Mouse (Mus musculus): ENCODE measurements around the gene Pnmal1. TPM values are rescaled to one million over a fixed set of nuclear protein-coding genes. Genes with fewer than 3 reads are reported as not detected.
"Not testable (repeated sequence)": the region's sequence is repeated elsewhere in the genome, so short reads cannot be mapped to it uniquely, and the experiment has no call there.

Gene Pnmal1
- total RNA-seq, 2 experiments from 2014 or later: not detected

- DNase-seq: peak; percentile 82 to 89
Observed at GRCm38 (mm10) chr7:16950861-16951635, 8.4 kb upstream of the Pnmal1 start.

GRCm38 (mm10) chr7:16953776-16954175 is 5.7 kb upstream of the Pnmal1 start:
- not testable (repeated sequence) for DNase-seq

- no peak for DNase-seq
Observed at GRCm38 (mm10) chr7:16955712-16956111, 3.8 kb upstream of the Pnmal1 start.

- DNase-seq: no peak
Observed at GRCm38 (mm10) chr7:16956410-16957265, 2.8 kb upstream of the Pnmal1 start.

- no peak for DNase-seq
Observed at GRCm38 (mm10) chr7:16961678-16962077, 2.2 kb downstream of the Pnmal1 start.

- no peak for DNase-seq
Observed at GRCm38 (mm10) chr7:16968414-16968813, 8.9 kb downstream of the Pnmal1 start.

GRCm38 (mm10) chr7:16971160-16971559 is 11.7 kb downstream of the Pnmal1 start:
- DNase-seq: no peak

GRCm38 (mm10) chr7:16974018-16974417 is 14.5 kb downstream of the Pnmal1 start:
- peak; percentile 77 to 86 for DNase-seq

- no peak for DNase-seq
Observed at GRCm38 (mm10) chr7:16976298-16976697, 16.8 kb downstream of the Pnmal1 start.

- DNase-seq: no peak
Observed at GRCm38 (mm10) chr7:16978173-16978572, 18.7 kb downstream of the Pnmal1 start.

GRCm38 (mm10) chr7:16978593-16978992 is 19.1 kb downstream of the Pnmal1 start:
- DNase-seq: no peak

- DNase-seq: peak; percentile 37 to 65
Observed at GRCm38 (mm10) chr7:16980348-16980747, 20.9 kb downstream of the Pnmal1 start.

- no peak for DNase-seq
Observed at GRCm38 (mm10) chr7:16982859-16983568, 23.5 kb downstream of the Pnmal1 start, which contains the start of gene Gm42372. Gene Gm42372 (plus strand): TSS chr7:16983086.

GRCm38 (mm10) chr7:16987541-16988149 is 28.2 kb downstream of the Pnmal1 start:
- DNase-seq: peak in 1 of 2 experiments; percentile 39

- DNase-seq: peak; percentile 80 to 82
Observed at GRCm38 (mm10) chr7:16988405-16988804, 28.9 kb downstream of the Pnmal1 start.

GRCm38 (mm10) chr7:16990006-16990744 is 30.7 kb downstream of the Pnmal1 start:
- DNase-seq: peak; percentile 36 to 41

GRCm38 (mm10) chr7:16991681-16992450 is 32.4 kb downstream of the Pnmal1 start:
- DNase-seq: no peak

- no peak for DNase-seq
Observed at GRCm38 (mm10) chr7:16992451-16992807, 33.0 kb downstream of the Pnmal1 start, which contains the start of gene Ccdc8. Gene Ccdc8 (plus strand): TSS chr7:16992708.

- peak; percentile 89 to 92 for DNase-seq
Observed at GRCm38 (mm10) chr7:16993651-16994399, 34.3 kb downstream of the Pnmal1 start.

GRCm38 (mm10) chr7:16994400-16994799 is 34.9 kb downstream of the Pnmal1 start:
- peak in 1 of 2 experiments; percentile 52 for DNase-seq

All from heart, adult 18-20 months (tissue).